In the genomic region with DNA sequence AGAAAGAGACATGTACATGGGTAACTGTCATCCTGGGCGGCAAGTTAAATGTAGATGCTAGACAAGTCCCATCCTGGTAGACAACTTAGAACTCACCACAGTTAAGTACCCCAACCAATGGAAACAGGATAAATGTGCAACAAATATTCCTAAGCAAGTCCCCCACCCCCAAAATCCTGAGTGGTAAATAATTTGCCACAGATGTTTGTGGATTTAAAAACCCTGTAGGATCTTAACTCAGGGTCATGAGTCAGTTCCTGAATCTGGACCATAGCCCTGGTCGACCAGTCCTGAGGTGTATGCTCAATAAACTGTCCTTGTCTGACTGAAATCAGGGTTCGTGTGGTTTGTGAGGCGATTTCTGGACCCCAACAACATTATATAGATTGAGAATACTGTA, we compare ENCODE assay signal across 19 mouse cellular contexts.
"Had no signal": no experiment of that assay in that cellular context is flagged by ENCODE, and none has a peak within 500 bp of the region (broad histone marks: within the 10 kb centered on the region; RNA-seq: fewer than 3 reads in every experiment).

No protein-coding gene starts in this region.

- H3K36me3 ChIP-seq: midbrain, embryonic 10.5 days; midbrain, embryonic 12.5 days; neural tube, embryonic 13.5 days; neural tube, embryonic 15.5 days had no signal

- H3K9ac ChIP-seq: lung, embryonic 14.5 days; midbrain, embryonic 12.5 days; neural tube, embryonic 13.5 days; neural tube, embryonic 15.5 days had no signal

- H3K9me3 ChIP-seq: midbrain, embryonic 10.5 days; midbrain, embryonic 12.5 days; neural tube, embryonic 13.5 days; neural tube, embryonic 15.5 days had no signal

- DNase-seq: lung, adult 18-20 months; lung, embryonic 14.5 days; lung, postnatal 10 days; lung, postnatal 4 days; midbrain, embryonic 14.5 days; retina, postnatal 1 day; right cerebral cortex, adult 18-20 months; right cerebral cortex, postnatal 25 days; right cerebral cortex, postnatal 4 days; spleen, adult 18-20 months; thymus, adult 18-20 months; thymus, postnatal 14 days; thymus, postnatal 36 days had no signal

- H3K27me3 ChIP-seq: midbrain, embryonic 12.5 days; neural tube, embryonic 13.5 days; neural tube, embryonic 15.5 days had no signal

- ATAC-seq: midbrain, embryonic 16.5 days had no signal

- H3K27ac ChIP-seq: midbrain, embryonic 10.5 days; midbrain, embryonic 12.5 days; neural tube, embryonic 13.5 days; neural tube, embryonic 15.5 days had no signal

- H3K4me2 ChIP-seq: lung, embryonic 14.5 days; midbrain, embryonic 12.5 days; neural tube, embryonic 13.5 days; neural tube, embryonic 15.5 days had no signal

- H3K4me1 ChIP-seq: midbrain, embryonic 10.5 days; midbrain, embryonic 12.5 days; neural tube, embryonic 13.5 days; neural tube, embryonic 15.5 days had no signal

- H3K4me3 ChIP-seq: midbrain, embryonic 10.5 days; midbrain, embryonic 12.5 days; myocyte; neural tube, embryonic 13.5 days; neural tube, embryonic 15.5 days had no signal
